Mouse (Mus musculus) hindbrain, embryonic 10.5 days (tissue): ENCODE data around the gene Olfr175-ps1. TPM values are rescaled to one million over a fixed set of nuclear protein-coding genes. Genes with fewer than 3 reads are reported as not detected.

Experiments
- DNase-seq: peaks from one replicate; pipeline ENCODE4 v3.0.0-alpha.2; 2017; ENCODE audit warnings: low spot score
- H3K27ac ChIP-seq: fragments of 300-500 bp; sonication (generic); 2 replicates; pipeline ENCODE4 v1.5.1; 2016; ENCODE audit warnings: mild to moderate bottlenecking, moderate library complexity
- H3K27me3 ChIP-seq: fragments of 300-500 bp; sonication (generic); 2 replicates; pipeline ENCODE4 v1.6.1; 2016; ENCODE audit warnings: mild to moderate bottlenecking; ENCODE audit not compliant: poor library complexity, insufficient read depth, severe bottlenecking
- H3K36me3 ChIP-seq: fragments of 300-500 bp; sonication (generic); 2 replicates; pipeline ENCODE4 v1.6.1; 2016; ENCODE audit warnings: mild to moderate bottlenecking, moderate library complexity
- H3K4me1 ChIP-seq: fragments of 300-500 bp; sonication (generic); replicated peaks from 2 replicates; pipeline ENCODE4 v1.6.1; 2016; ENCODE audit warnings: mild to moderate bottlenecking
- H3K4me3 ChIP-seq: fragments of 300-500 bp; sonication (generic); 2 replicates; pipeline ENCODE4 v1.5.1; 2016; ENCODE audit warnings: mild to moderate bottlenecking, moderate library complexity
- H3K9me3 ChIP-seq: fragments of 300-500 bp; sonication (generic); 2 replicates; pipeline ENCODE4 v1.6.1; 2016; ENCODE audit warnings: mild to moderate bottlenecking, moderate library complexity
- WGBS: fragments of 180-500 bp; shearing (Covaris S2); methylation state at CpG from one replicate; pipeline ENCODE4 v1.1.7; 2016; 5-methylcytosine and 5-hydroxymethylcytosine counted together
- polyA plus RNA-seq: library from polyadenylated mRNA; unstranded; fragments of >200 nt; fragmentation: Nextera tagmentation; extraction: Ambion mirVana; gene quantifications from 2 replicates; pipeline ENCODE4 v1.2.1, GENCODE M21; 2016

Olfr175-ps1 gene
- not detected in 2 replicates for polyA plus RNA-seq

GRCm38 (mm10) chr16:58826732-58827319, at the start of gene Olfr175-ps1:
Gene Olfr175-ps1, minus strand, starts transcription at chr16:58826782.
- Histone ChIP-seq H3K36me3 (no peaks in the 10 kb centered on the region), H3K9me3 (no peaks in the 10 kb centered on the region), H3K4me3 (no peak within 1 kb of the TSS), H3K27me3 (no peaks in the 10 kb centered on the region), H3K4me1 (no peaks in the 10 kb centered on the region), H3K27ac (no peak within 1 kb of the TSS)
- 88% methylated on average over 1 of the region's 1 CpGs for WGBS
- DNase-seq: no peak

DNA sequence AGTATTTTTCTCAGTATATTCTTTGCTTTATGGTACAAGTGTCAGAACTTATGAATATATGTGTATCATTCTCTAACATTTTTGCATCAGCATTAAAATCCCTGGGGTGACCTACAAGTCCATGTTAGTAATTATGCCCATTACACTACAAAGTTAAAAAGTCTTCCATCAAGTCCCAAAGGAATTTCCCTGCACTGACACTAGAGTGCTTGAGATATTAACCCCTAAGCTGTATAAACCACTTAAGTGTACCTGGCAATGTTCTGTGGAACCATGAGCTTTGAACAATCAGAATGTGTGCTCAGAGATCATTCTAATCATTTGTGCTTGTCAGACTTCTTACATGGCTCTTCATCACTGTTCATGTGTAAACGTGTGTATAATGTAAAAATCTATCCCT, 48.1 kb upstream of the Olfr175-ps1 start, which contains the start of gene Olfr177:
Olfr177 (minus strand) TSS at position 101 of the 400 bp plus-strand sequence.
- Histone ChIP-seq H3K27ac (no peak within 1 kb of the TSS), H3K36me3 (no peaks in the 10 kb centered on the region), H3K27me3 (no peaks in the 10 kb centered on the region), H3K4me1 (no peaks in the 10 kb centered on the region), H3K4me3 (no peak within 1 kb of the TSS), H3K9me3 (no peaks in the 10 kb centered on the region)
- 69% methylated on average over 1 of the region's 1 CpGs for WGBS
- no peak for DNase-seq

DNA sequence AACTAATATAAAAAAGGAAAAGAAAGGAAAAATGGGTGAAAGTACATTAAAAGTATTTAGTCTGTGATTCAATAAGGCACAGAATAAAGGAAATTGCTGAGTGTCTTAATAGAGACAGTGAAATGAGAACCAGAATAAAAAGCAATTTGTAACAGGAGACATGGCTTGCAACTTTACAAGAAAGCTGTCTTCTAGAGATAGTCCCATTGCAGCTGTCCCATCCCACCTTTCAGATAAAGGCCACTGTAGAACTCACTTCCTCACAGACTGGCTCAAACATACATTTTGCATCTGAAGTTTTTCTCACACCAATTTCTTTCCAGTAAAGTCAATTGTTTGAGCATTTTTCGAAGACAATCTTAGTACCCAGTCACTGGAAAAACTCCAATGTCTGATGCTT, 34.9 kb upstream of the Olfr175-ps1 start:
- Histone ChIP-seq H3K36me3 (no peaks in the 10 kb centered on the region), H3K4me3 (no peak overlapping the region), H3K4me1 (no peaks in the 10 kb centered on the region), H3K27ac (no peak overlapping the region), H3K27me3 (no peaks in the 10 kb centered on the region), H3K9me3 (no peaks in the 10 kb centered on the region)
- DNase-seq: no peak
- WGBS: 68% methylated on average over 1 of the region's 1 CpGs

GRCm38 (mm10) chr16:58860032-58860737, 33.6 kb upstream of the Olfr175-ps1 start:
- H3K9me3 ChIP-seq: no peaks in the 10 kb centered on the region
- 92% methylated on average over 2 of the region's 2 CpGs for WGBS
- H3K4me1 ChIP-seq: no peaks in the 10 kb centered on the region
- H3K36me3 ChIP-seq: no peaks in the 10 kb centered on the region
- H3K27ac ChIP-seq: no peak overlapping the region
- no peaks in the 10 kb centered on the region for H3K27me3 ChIP-seq
- H3K4me3 ChIP-seq: no peak overlapping the region
- no peak for DNase-seq

- 71% methylated on average over 2 of the region's 2 CpGs for WGBS
- Histone ChIP-seq H3K9me3 (no peaks in the 10 kb centered on the region), H3K27me3 (no peaks in the 10 kb centered on the region), H3K36me3 (no peaks in the 10 kb centered on the region), H3K4me1 (no peaks in the 10 kb centered on the region), H3K27ac (no peak within 1 kb of the TSS), H3K4me3 (no peak within 1 kb of the TSS)
- DNase-seq: no peak
Observed at GRCm38 (mm10) chr16:58800168-58800567, 26.4 kb downstream of the Olfr175-ps1 start, which contains the start of gene Olfr173. Gene Olfr173, minus strand, starts transcription at chr16:58800268.

Other genes starting within 250 kb of the Olfr175-ps1 start
- gene Gm813, start 209.8 kb downstream of the Olfr175-ps1 start, polyA plus RNA-seq: not detected in 2 replicates
- not detected in 2 replicates for gene E330017A01Rik, start 188.0 kb downstream of the Olfr175-ps1 start, polyA plus RNA-seq
- gene Cpox, start 156.5 kb downstream of the Olfr175-ps1 start, polyA plus RNA-seq: 20.0 and 27.8 TPM in 2 replicates
- not detected in 2 replicates for gene Gpr15, start 107.7 kb downstream of the Olfr175-ps1 start, polyA plus RNA-seq
- 98.7 and 105 TPM in 2 replicates for gene Cldnd1, start 98.9 kb downstream of the Olfr175-ps1 start, polyA plus RNA-seq
- gene Olfr172, start 63.6 kb downstream of the Olfr175-ps1 start, polyA plus RNA-seq: not detected in 2 replicates
- gene Olfr173, start 26.5 kb downstream of the Olfr175-ps1 start, polyA plus RNA-seq: not detected in 2 replicates
- not detected in 2 replicates for gene Olfr177, start 48.0 kb upstream of the Olfr175-ps1 start, polyA plus RNA-seq
- gene Olfr178, start 65.3 kb upstream of the Olfr175-ps1 start, polyA plus RNA-seq: not detected in 2 replicates
- gene Olfr181, start 102.0 kb upstream of the Olfr175-ps1 start, polyA plus RNA-seq: not detected in 2 replicates
- not detected in 2 replicates for gene Olfr180, start 102.6 kb upstream of the Olfr175-ps1 start, polyA plus RNA-seq
- gene Olfr183, start 168.6 kb upstream of the Olfr175-ps1 start, polyA plus RNA-seq: not detected in 2 replicates
- not detected in 2 replicates for gene Olfr186, start 203.5 kb upstream of the Olfr175-ps1 start, polyA plus RNA-seq
- not detected in 2 replicates for gene Olfr187, start 213.0 kb upstream of the Olfr175-ps1 start, polyA plus RNA-seq